7 mouse cellular contexts compared by ENCODE assay signal in the genomic region with DNA sequence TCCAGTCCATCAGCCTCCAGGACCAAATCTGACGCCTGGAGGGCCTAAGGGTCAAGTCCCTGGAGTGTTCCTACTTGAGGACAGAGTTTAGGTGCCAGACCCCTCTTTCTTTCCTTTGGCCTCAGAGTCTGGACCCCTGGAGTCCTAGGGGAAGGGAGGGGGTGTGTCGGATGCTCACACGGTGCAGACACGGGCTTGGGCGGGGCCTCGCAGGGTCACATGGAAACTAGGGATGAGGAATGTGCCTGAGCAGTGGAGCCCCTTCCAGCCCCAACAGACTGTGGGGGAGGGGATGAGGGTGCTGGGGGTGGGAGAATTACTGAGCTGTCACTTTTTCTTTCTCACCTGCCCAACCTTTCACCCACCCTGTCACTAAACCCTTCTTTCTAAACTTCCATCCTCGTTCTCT. TPM values are rescaled to one million over a fixed set of nuclear protein-coding genes. Genes with fewer than 3 reads are reported as not detected.
A peak's percentile ranks its signal among the peaks of the same experiment; 100 is the strongest.
DNase-seq lines count a peak whose midpoint lies in the region; ATAC-seq lines count a peak whose summit lies in the region.

No protein-coding gene starts in this region.

- H3K9me3 ChIP-seq in hindbrain, embryonic 14.5 days (ENCODE audit: control insufficient read depth, low read length), result no peaks in the 10 kb centered on the region

- peak overlapping the region; percentile 52 for H3K4me3 ChIP-seq in hindbrain, embryonic 14.5 days (replicated peaks; ENCODE audit: low read length)

- 0% methylated on average over 7 of the region's 7 CpGs for WGBS in hindbrain, embryonic 14.5 days

- no peak for ATAC-seq in hindbrain, embryonic 14.5 days (ENCODE audit: low FRiP score)

- peaks cover 68% of the 10 kb centered on the region for H3K4me1 ChIP-seq in hindbrain, embryonic 14.5 days (replicated peaks; ENCODE audit: control insufficient read depth, insufficient read depth, low read length)

- H3K27ac ChIP-seq in hindbrain, embryonic 14.5 days, result no peak overlapping the region

- peak overlapping the region; percentile 94 for H3K4me2 ChIP-seq in hindbrain, embryonic 14.5 days (replicated peaks)

- H3K36me3 ChIP-seq in hindbrain, embryonic 14.5 days (replicated peaks; ENCODE audit: control insufficient read depth, insufficient read depth), result peaks cover 12% of the 10 kb centered on the region

- no peaks in the 10 kb centered on the region for H3K27me3 ChIP-seq in hindbrain, embryonic 14.5 days (ENCODE audit: control insufficient read depth, insufficient read depth, low read length)

- H3K9ac ChIP-seq in hindbrain, embryonic 14.5 days, result peak overlapping the region; percentile 69

- DNase-seq in NIH3T3 (ENCODE audit: low read depth), result peak; percentile 80
- DNase-seq in cerebellum, adult 11-12 months, result peak; percentile 94
- DNase-seq in frontal cortex, postnatal 14 days (ENCODE audit: low spot score in 2 of 2), result peak; percentile 76 to 88
- DNase-seq in hindbrain, embryonic 14.5 days (ENCODE audit: low spot score), result no peak
- DNase-seq in left cerebral cortex, adult 11 months (ENCODE audit: low spot score), result peak; percentile 87
- peak; percentile 93 for DNase-seq in lung, postnatal 25 days (ENCODE audit: low spot score)
- peak; percentile 68 for DNase-seq in right cerebral cortex, postnatal 4 days

RNA-seq across cellular contexts. Expression of a gene that starts 1.0 kb away (rescaled TPM):
- 3.5 and 3.9 TPM in 2 replicates for polyA plus RNA-seq in hindbrain, embryonic 14.5 days (2014; fragmentation: Nextera tagmentation; extraction: Ambion mirVana)

RNA-seq across cellular contexts. Expression of a gene that starts 6.2 kb away (rescaled TPM):
- polyA plus RNA-seq in hindbrain, embryonic 14.5 days (2014; fragmentation: Nextera tagmentation; extraction: Ambion mirVana), result 28.2 and 29.0 TPM in 2 replicates

RNA-seq across cellular contexts. Expression of a gene that starts 9.4 kb away (rescaled TPM):
- polyA plus RNA-seq in hindbrain, embryonic 14.5 days (2014; fragmentation: Nextera tagmentation; extraction: Ambion mirVana), result 578 and 674 TPM in 2 replicates

RNA-seq across cellular contexts. Expression of a gene that starts 11.7 kb away (rescaled TPM):
- 0.22 and 0.40 TPM in 2 replicates for polyA plus RNA-seq in hindbrain, embryonic 14.5 days (2014; fragmentation: Nextera tagmentation; extraction: Ambion mirVana)

RNA-seq across cellular contexts. Expression of a gene that starts 11.9 kb away (rescaled TPM):
- polyA plus RNA-seq in hindbrain, embryonic 14.5 days (2014; fragmentation: Nextera tagmentation; extraction: Ambion mirVana), result 16.7 and 20.0 TPM in 2 replicates
